Mouse (Mus musculus): ENCODE results near the gene Cacna1h.

Cacna1h gene

DNA sequence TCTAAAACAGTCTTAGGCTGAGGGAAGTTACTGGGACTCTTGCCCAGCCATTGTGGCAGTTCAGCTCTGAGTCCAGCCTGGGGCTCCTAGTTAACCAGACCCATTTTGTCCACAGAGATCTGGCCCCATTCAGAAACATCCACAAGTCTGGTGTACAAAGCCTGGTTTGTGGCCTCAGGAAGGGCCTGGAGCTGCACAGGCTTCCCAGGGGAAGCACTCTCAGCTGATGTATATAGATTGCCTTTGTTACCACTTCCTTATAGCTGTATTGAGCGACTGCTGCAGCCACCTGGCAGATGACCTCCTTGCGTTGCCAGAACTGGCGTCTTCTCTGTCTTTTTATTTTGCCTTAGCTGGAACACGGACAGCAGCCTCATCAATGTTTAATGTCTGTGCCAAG, 11.5 kb upstream of the Cacna1h start:
- DNase-seq: no peak

DNA sequence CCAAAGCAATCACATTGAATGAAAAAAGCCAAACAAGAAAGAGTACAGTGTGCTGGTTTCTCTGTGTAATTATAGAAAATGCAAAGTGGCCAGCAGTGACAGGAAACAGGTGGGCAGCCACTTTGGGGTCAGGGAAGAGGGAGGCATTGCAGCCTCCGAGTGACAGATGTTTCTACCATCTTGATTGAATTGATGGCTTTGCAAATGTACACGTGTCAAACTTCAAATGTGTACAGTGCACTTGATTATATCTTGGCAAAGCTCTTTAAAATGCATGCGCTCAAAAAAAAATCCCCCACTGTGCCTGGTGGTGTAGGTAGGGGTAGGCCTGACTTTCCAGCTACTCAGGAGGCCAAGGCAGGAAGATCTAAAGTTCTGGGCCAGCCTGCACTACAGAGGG, 9.3 kb upstream of the Cacna1h start:
- DNase-seq: no peak

GRCm38 (mm10) chr17:25441417-25441816, 7.8 kb upstream of the Cacna1h start:
- no peak for DNase-seq

- no peak for DNase-seq
These were observed 363 bp downstream of the Cacna1h start for GRCm38 (mm10) chr17:25433223-25433616.

GRCm38 (mm10) chr17:25432433-25433181, 976 bp downstream of the Cacna1h start:
- DNase-seq: peak in 1 of 2 experiments; percentile 21

- no peak for DNase-seq
These were observed 3.0 kb downstream of the Cacna1h start for GRCm38 (mm10) chr17:25430534-25430933.

- DNase-seq: no peak
These were observed 3.7 kb downstream of the Cacna1h start for GRCm38 (mm10) chr17:25429886-25430285.

GRCm38 (mm10) chr17:25429240-25429639, 4.3 kb downstream of the Cacna1h start:
- no peak for DNase-seq

DNA sequence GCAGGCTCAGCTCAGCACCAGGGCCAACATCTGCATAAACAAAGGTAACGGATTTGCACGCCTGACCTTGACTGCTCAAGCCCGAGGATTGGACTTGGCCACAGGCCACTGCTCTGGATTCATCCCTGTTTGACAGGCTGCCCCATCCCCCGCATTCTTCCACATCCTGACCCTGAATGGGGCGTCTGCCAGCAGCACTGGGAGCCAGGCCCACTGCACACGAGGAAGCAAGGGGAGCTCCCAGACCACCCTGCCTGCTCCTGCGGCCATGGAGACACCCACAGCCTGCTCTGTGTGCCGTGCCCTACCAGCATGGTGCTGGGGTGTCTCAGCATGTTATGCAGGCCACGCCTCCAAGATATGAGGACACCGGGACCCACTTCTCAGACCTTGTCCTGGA, 6.1 kb downstream of the Cacna1h start:
- no peak for DNase-seq

DNA sequence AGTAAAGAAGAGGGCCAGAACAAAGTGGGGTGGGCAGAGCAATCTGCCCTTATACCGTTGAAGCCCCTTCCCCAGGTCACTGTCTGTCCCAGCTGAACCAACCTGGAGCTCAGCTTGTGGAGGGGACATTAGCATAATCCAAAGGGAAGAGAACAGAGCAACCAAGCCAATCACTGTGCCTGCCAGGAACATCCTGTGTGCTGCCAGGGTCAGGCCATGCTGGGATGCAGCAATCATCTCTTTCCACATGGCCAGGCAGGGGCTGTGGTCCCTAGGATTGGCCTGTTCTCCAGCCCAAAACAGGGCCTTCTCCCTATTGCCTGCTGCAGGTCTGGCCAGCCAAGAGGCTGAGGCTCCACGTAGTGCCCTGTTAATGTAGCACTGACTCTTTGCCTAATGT, 7.6 kb downstream of the Cacna1h start:
- no peak for DNase-seq

GRCm38 (mm10) chr17:25424526-25425080, 9.0 kb downstream of the Cacna1h start:
- no peak for DNase-seq

DNA sequence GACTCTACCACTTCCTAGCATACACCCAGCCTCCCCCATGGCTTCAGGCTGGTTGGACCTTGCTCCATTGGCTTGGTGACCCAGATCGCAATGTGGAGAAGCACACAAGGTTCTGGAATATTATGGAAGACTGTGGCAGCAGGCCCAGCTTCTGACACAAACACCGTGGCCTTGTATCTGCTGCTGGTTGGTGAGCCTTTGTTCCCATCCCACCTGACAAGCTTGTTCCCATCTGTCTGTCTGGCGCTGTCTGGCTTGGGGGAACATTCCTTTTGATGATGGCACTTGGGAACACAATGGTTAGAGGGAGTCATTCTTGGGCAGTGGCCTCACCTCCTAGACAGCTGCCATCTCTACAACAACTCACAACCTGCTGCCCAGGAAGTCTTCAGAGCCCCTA, 12.6 kb downstream of the Cacna1h start:
- no peak for DNase-seq

- DNase-seq: no peak
These were observed 14.7 kb downstream of the Cacna1h start for GRCm38 (mm10) chr17:25418926-25419325.

- DNase-seq: no peak
These were observed 15.6 kb downstream of the Cacna1h start for GRCm38 (mm10) chr17:25417990-25418389.

DNA sequence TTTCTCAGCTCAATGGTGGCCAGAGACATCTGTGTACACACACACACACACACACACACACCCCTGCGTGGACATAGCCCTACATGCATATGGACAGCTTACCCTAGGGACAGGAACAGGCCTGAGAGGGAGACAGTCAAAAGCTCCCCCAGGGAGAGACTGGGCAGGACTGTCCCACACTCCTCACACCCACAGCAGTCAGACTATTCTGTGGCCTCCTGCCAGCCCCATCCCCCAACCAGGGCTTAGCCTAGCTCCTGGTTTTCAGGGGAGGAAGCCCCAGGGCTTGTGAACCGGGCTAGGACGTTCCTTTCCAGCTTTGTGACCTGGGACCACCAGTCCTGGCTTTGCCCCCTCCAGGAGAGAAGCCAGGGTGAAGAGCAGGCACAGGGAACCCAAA, 17.4 kb downstream of the Cacna1h start:
- DNase-seq: no peak

- no peak for DNase-seq
These were observed 18.1 kb downstream of the Cacna1h start for GRCm38 (mm10) chr17:25415421-25415913.

DNA sequence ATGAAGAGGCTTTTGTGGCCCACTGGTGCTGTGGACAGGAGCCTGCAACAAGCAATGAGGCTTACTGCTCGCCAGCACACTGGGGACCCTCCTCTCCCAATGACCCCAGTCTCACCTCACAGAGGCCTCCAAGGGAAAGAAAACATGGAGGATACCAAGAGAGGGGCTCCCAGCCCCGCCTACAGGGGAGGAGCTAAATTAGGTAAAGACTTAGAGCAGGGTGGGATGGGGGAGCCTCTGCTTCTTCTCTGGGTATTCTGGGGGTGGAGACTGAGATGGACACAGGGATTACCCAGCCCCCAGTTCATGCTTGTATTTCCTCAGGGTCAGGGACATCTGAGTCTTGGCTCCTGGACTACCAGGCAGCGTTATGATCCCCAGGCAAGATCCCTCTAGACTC, 18.7 kb downstream of the Cacna1h start:
- no peak for DNase-seq

- no peak for DNase-seq
These were observed 19.4 kb downstream of the Cacna1h start for GRCm38 (mm10) chr17:25414209-25414608.

DNA sequence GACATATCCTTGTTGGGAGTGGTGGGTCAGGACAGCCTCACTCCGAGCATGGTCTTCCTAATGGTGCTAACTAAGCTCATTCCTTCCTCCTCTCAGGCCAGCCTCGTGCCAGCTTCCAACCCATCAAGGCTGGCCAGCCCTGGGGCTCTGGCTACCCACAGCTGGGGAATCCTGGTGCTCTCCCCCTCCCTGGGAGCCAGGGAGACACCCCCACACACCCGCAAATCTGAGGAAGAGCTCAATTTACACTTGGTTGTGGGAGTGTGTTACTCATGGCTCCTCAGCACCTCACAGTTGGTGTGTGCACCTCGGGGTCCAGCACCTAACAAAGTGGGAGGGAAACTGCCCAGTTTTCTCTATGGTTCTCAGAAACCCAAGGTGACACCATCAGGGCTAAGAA, 22.3 kb downstream of the Cacna1h start:
- no peak for DNase-seq

DNA sequence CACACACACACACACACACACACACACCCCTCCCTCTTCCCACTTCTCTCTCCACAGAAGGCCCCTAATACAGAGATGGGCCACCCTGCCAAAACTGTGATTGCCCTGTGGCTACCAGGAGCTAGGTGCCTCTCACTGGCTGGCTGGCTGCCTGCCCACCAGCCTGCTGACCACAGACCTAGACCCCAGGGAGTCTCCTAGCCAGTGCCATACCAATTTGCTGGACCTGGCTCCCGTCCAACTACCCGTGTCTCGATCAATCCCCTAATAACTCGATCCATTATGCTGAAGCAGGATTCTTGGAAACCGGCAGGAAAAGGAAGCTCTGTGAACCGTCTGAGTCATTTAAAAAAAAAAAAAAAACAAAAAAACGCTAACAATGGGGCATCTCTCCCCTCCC, 22.8 kb downstream of the Cacna1h start:
- no peak for DNase-seq

DNA sequence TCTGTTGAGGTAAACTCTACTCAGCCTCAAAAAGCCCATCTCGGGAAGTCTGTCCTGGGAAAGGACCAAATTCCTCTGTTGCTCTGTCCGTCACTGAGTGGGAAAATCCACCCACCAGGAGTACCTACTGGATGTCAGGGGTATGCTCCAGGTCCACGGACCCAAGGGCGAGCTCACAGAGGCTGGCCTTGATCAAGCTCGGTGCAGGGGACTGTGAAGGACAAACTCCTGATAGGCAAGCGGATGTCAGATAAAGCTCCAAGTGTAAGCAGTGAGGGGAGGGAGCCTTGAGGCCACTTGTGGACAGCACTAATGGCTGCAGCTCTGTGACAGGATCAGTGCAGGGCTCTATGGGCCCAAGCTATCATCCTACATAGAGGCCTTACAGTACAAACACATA, 23.4 kb downstream of the Cacna1h start:
- no peak for DNase-seq

DNA sequence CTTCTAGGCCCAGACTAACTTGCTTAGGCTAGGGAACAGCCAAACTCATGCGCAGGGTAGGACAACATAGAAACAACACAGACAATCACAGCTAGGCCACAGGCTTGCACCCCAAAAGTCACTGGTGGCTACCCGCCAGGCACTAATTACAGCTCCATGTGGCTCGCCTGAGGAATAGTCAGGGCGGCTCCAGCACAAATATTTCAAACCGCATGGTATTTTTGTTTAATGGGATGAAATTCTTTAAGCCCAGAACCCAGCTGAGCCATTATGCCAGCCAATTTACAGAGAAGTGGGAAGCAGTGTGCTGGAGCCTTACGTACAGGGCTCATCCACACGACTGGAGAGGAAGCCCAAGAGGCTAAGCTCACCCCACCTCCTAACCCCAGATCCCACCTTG, 24.0 kb downstream of the Cacna1h start:
- no peak for DNase-seq

GRCm38 (mm10) chr17:25408302-25408999, 25.1 kb downstream of the Cacna1h start:
- DNase-seq: no peak

- DNase-seq: no peak
These were observed 26.2 kb downstream of the Cacna1h start for GRCm38 (mm10) chr17:25407352-25407751.

Data from spleen, adult 18-20 months (tissue).